Mouse (Mus musculus): ENCODE results near the gene Micall1. TPM values are rescaled to one million over a fixed set of nuclear protein-coding genes. Genes with fewer than 3 reads are reported as not detected.

Micall1 gene
- polyA plus RNA-seq, 1 experiment from 2014 or later: 7.2 TPM

DNA sequence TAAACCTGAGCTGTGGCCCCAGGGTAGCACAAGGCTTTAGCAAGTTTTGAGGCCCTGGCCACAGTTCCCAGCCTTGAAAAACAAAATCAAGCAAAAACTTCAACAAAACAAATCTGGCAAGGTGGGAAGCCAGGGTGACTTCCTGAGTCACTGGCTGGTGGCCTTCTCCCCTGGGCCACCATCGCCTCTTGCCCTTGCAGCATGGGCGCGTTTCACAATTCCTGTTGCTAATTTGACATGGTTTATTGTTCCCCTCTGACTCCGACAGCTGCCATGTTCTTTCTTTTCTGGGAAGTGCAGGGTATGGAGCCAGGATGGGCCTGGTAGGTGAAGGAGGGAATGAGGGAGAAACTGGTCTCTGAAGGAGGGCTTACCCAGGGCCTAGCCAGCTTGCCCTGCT lies 13.4 kb downstream of the Micall1 start:
- WGBS: 80% methylated on average over 4 of the region's 4 CpGs
- no peak for ATAC-seq (ENCODE audit: low FRiP score, low TSS enrichment)
- H3K4me1 ChIP-seq (ENCODE audit: control insufficient read depth, insufficient read depth, low read length): no peaks in the 10 kb centered on the region
- no peak overlapping the region for H3K27ac ChIP-seq (ENCODE audit: low read depth, low read length)
- no peak overlapping the region for H3K9ac ChIP-seq (ENCODE audit: low read depth, low read length)
- peaks cover 53% of the 10 kb centered on the region for H3K36me3 ChIP-seq (ENCODE audit: control insufficient read depth, insufficient read depth, low read length)
- H3K27me3 ChIP-seq (ENCODE audit: control insufficient read depth, insufficient read depth, low read length): no peaks in the 10 kb centered on the region
- H3K4me2 ChIP-seq (replicated peaks; ENCODE audit: low read depth, low read length): no peak overlapping the region
- H3K9me3 ChIP-seq (ENCODE audit: control insufficient read depth, low read length): no peaks in the 10 kb centered on the region
- no peak overlapping the region for H3K4me3 ChIP-seq (ENCODE audit: low read length)

DNA sequence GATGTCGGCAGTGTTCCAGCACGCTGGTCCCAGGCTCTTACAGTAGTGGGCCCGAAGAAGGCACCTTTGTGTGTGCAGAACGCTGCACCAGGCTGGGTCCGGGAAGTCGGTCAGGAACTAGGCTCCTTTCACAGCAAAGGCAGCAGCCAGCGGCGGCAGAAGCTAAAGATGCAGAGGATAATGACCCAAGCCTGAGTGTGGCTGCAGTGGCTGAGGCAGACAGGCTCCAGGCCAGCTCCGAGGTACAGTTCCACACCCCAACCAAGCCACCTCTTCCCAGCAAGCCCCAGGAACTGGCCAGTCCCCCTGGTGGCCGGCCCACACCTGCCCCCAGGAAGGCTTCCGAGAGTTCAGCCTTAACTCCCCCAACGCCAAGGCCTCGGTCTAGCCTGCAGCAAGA lies 13.8 kb downstream of the Micall1 start:
- Histone ChIP-seq H3K4me3 (ENCODE audit: low read length) (no peak overlapping the region), H3K9ac (ENCODE audit: low read depth, low read length) (no peak overlapping the region), H3K27ac (ENCODE audit: low read depth, low read length) (no peak overlapping the region), H3K36me3 (ENCODE audit: control insufficient read depth, insufficient read depth, low read length) (peaks cover 57% of the 10 kb centered on the region), H3K4me2 (replicated peaks; ENCODE audit: low read depth, low read length) (no peak overlapping the region), H3K9me3 (ENCODE audit: control insufficient read depth, low read length) (no peaks in the 10 kb centered on the region), H3K4me1 (ENCODE audit: control insufficient read depth, insufficient read depth, low read length) (no peaks in the 10 kb centered on the region), H3K27me3 (ENCODE audit: control insufficient read depth, insufficient read depth, low read length) (no peaks in the 10 kb centered on the region)
- WGBS: 85% methylated on average over 13 of the region's 13 CpGs
- ATAC-seq (ENCODE audit: low FRiP score, low TSS enrichment): no peak

DNA sequence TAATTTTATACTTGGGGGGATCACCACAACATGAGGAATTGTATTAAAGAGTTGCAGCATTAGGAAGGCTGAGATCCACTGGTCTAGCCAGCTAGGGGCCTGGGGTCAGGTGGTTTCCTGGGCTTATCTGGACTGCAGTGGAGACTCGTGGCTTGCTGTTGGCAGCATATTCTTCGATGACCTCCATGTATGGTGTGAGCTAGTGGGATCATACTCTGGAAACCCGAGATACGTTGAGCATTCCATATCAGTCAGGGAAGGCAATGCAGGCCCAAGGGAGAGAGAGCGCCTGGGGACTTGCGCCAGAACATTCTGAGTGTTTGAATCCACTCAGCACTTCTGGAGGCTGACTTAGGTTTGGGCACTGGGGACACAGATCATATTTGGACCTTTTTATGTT lies 15.1 kb downstream of the Micall1 start:
- Histone ChIP-seq H3K27ac (ENCODE audit: low read depth, low read length) (no peak overlapping the region), H3K27me3 (ENCODE audit: control insufficient read depth, insufficient read depth, low read length) (no peaks in the 10 kb centered on the region), H3K4me2 (replicated peaks; ENCODE audit: low read depth, low read length) (no peak overlapping the region), H3K9ac (ENCODE audit: low read depth, low read length) (no peak overlapping the region), H3K9me3 (ENCODE audit: control insufficient read depth, low read length) (no peaks in the 10 kb centered on the region; the same call in 1 of the 2 replicates), H3K4me1 (ENCODE audit: control insufficient read depth, insufficient read depth, low read length) (no peaks in the 10 kb centered on the region), H3K4me3 (ENCODE audit: low read length) (no peak overlapping the region), H3K36me3 (ENCODE audit: control insufficient read depth, insufficient read depth, low read length) (peaks cover 63% of the 10 kb centered on the region)
- ATAC-seq (ENCODE audit: low FRiP score, low TSS enrichment): no peak
- 92% methylated on average over 6 of the region's 6 CpGs for WGBS

DNA sequence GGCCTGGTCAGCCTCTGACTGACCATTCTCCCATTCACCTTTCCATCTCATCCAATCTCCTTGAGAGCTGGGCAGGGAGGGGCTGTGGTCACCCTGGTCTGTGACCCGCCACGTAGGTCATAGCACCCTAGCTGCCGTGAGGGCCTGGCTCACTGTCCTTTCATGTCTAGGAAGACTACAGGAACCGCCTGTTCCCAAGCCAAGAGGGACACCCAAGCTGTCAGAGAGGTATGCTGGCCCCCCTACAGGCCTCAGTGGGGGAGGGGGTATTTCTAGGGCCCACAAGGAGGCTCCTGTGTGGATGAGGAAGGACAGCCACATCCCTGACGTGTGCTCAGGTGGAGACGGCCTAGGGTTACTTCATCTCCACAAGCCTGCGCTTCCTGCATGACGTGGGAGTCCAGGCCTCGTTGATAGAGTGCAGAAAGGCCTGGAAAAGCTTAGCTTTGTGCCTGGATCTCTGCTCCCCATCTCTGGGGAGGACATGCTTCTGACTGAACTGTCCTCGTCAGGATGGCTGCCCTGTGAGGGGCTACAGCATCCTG lies 15.7 kb downstream of the Micall1 start:
- H3K4me3 ChIP-seq (ENCODE audit: low read length): no peak overlapping the region
- 83% methylated on average over 10 of the region's 10 CpGs for WGBS
- no peak for ATAC-seq (ENCODE audit: low FRiP score, low TSS enrichment)

DNA sequence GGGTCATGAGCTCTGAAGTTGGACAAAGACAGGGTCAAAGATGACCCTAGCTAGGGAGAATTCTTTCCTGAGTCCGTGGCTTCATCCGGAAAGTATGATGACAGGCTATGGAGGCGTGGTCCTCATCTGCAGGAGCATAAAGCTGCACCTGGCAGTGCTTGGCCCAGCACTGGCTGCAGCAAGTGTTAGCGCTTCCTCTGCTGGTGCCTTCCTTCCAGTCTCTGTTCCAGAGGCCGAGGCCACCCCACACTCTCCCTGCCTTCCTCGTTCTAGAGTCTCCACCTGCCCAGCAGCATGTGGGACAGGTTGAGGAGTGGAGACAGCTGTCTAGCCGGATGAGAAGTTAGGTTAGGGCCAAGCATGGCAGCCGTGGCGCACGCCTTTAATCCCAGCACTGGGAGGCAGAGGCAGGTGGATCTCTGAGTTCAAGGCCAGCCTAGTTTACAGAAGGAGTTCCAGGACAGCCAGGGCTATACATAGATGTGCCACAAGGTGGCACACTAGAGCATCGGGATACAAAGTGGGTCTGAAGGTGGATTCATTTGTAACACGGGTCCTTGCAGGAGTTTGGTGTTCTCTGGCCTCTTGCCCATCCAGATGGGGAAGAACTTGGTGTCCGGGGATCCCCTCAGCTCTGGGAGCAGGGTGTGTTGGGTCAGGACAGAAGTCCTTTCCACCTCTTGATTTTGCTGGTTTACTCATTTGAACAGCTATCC lies 17.7 kb downstream of the Micall1 start:
- Histone ChIP-seq H3K27ac (ENCODE audit: low read depth, low read length) (no peak overlapping the region), H3K9me3 (ENCODE audit: control insufficient read depth, low read length) (no peaks in the 10 kb centered on the region; the same call in 1 of the 2 replicates), H3K27me3 (ENCODE audit: control insufficient read depth, insufficient read depth, low read length) (no peaks in the 10 kb centered on the region), H3K4me1 (ENCODE audit: control insufficient read depth, insufficient read depth, low read length) (no peaks in the 10 kb centered on the region), H3K9ac (ENCODE audit: low read depth, low read length) (no peak overlapping the region), H3K36me3 (ENCODE audit: control insufficient read depth, insufficient read depth, low read length) (peaks cover 69% of the 10 kb centered on the region), H3K4me2 (replicated peaks; ENCODE audit: low read depth, low read length) (no peak overlapping the region), H3K4me3 (ENCODE audit: low read length) (no peak overlapping the region)
- ATAC-seq (ENCODE audit: low FRiP score, low TSS enrichment): no peak
- WGBS: 81% methylated on average over 13 of the region's 13 CpGs

More for the DNA sequence above, 15.7 kb downstream of the Micall1 start:
- H3K4me1 ChIP-seq (ENCODE audit: control insufficient read depth, insufficient read depth, low read length): no peaks in the 10 kb centered on the region
- no peaks in the 10 kb centered on the region for H3K27me3 ChIP-seq (ENCODE audit: control insufficient read depth, insufficient read depth, low read length)
- no peak overlapping the region for H3K9ac ChIP-seq (ENCODE audit: low read depth, low read length)
- H3K36me3 ChIP-seq (ENCODE audit: control insufficient read depth, insufficient read depth, low read length): peaks cover 57% of the 10 kb centered on the region
- H3K27ac ChIP-seq (ENCODE audit: low read depth, low read length): no peak overlapping the region
- H3K9me3 ChIP-seq (ENCODE audit: control insufficient read depth, low read length): no peaks in the 10 kb centered on the region; the same call in 1 of the 2 replicates
- H3K4me2 ChIP-seq (replicated peaks; ENCODE audit: low read depth, low read length): no peak overlapping the region

DNA sequence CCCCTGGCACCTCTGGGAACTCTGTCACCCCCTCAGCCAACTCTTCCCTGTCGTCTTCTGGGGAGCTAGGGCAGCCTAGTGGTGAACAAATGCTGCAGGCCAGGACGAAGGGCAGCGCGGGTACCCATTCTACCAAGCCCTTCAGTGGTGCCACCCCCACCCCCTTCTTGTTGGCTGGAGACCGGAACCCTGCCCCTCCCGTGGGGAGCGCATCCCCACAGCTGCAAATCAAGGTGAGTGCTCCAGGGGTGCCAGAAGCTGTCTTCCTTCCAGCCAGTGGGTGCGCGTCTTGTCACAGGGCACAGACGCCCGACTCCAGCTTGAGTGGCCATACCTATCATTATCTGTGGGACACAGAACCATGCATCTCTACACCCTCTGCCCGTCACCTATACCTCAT lies 18.4 kb downstream of the Micall1 start:
- H3K4me3 ChIP-seq (ENCODE audit: low read length): no peak overlapping the region

DNA sequence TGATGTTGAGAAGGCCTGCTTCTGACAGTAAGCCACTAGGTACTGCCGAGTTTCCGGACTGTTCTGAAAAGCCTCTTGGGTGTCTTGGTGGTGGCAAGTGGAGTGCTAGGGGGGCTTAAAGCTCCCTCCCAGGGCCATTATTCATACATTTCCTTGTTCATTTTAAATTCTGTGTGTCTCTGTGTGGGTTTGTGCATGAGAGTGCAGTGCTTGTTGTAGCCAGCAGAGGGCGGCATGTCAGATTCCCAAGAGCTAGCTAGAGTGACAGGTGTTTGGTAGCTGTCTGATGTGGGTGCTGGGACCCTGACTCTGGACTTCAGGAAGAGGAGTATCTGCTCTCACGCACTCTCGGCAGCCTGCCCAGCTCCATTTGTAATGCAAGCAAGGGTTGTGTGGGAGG lies 19.5 kb downstream of the Micall1 start:
- H3K4me2 ChIP-seq (replicated peaks; ENCODE audit: low read depth, low read length): no peak overlapping the region
- no peak overlapping the region for H3K27ac ChIP-seq (ENCODE audit: low read depth, low read length)
- H3K36me3 ChIP-seq (ENCODE audit: control insufficient read depth, insufficient read depth, low read length): peaks cover 71% of the 10 kb centered on the region
- no peaks in the 10 kb centered on the region for H3K27me3 ChIP-seq (ENCODE audit: control insufficient read depth, insufficient read depth, low read length)
- no peak overlapping the region for H3K9ac ChIP-seq (ENCODE audit: low read depth, low read length)
- H3K9me3 ChIP-seq (ENCODE audit: control insufficient read depth, low read length): no peaks in the 10 kb centered on the region; the same call in 1 of the 2 replicates
- no peaks in the 10 kb centered on the region for H3K4me1 ChIP-seq (ENCODE audit: control insufficient read depth, insufficient read depth, low read length)
- no peak overlapping the region for H3K4me3 ChIP-seq (ENCODE audit: low read length)
- ATAC-seq (ENCODE audit: low FRiP score, low TSS enrichment): no peak
- WGBS: 96% methylated on average over 5 of the region's 5 CpGs

More for the DNA sequence above, 18.4 kb downstream of the Micall1 start:
- H3K9ac ChIP-seq (ENCODE audit: low read depth, low read length): no peak overlapping the region
- peaks cover 72% of the 10 kb centered on the region for H3K36me3 ChIP-seq (ENCODE audit: control insufficient read depth, insufficient read depth, low read length)
- ATAC-seq (ENCODE audit: low FRiP score, low TSS enrichment): no peak
- H3K4me2 ChIP-seq (replicated peaks; ENCODE audit: low read depth, low read length): no peak overlapping the region
- no peaks in the 10 kb centered on the region for H3K4me1 ChIP-seq (ENCODE audit: control insufficient read depth, insufficient read depth, low read length)
- H3K27ac ChIP-seq (ENCODE audit: low read depth, low read length): no peak overlapping the region
- no peaks in the 10 kb centered on the region for H3K27me3 ChIP-seq (ENCODE audit: control insufficient read depth, insufficient read depth, low read length)
- H3K9me3 ChIP-seq (ENCODE audit: control insufficient read depth, low read length): no peaks in the 10 kb centered on the region; the same call in 1 of the 2 replicates
- 93% methylated on average over 12 of the region's 12 CpGs for whole genome bisulfite sequencing

DNA sequence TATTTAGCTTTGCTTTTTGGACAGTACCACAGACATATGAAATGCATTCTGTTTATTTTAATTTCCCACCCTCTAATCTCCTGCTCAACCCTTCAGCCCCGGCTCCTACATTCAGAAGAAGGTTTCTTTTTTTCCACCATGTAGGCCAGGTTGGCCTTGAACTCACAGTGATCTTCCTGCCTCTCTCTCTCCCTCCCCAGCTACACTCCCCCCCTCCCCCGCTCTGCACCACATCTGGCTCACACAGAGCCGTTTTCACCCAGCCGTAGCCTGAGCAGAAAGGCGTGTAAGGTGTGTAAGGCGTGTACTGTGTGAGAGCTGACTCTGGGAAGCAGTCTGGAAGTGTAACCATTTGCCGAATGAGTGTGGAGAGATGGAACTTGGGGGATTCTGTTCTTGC lies 20.6 kb downstream of the Micall1 start:
- no peak for ATAC-seq (ENCODE audit: low FRiP score, low TSS enrichment)
- Histone ChIP-seq H3K27ac (ENCODE audit: low read depth, low read length) (no peak overlapping the region), H3K4me2 (replicated peaks; ENCODE audit: low read depth, low read length) (no peak overlapping the region), H3K9ac (ENCODE audit: low read depth, low read length) (no peak overlapping the region), H3K4me3 (ENCODE audit: low read length) (no peak overlapping the region), H3K27me3 (ENCODE audit: control insufficient read depth, insufficient read depth, low read length) (no peaks in the 10 kb centered on the region), H3K4me1 (ENCODE audit: control insufficient read depth, insufficient read depth, low read length) (no peaks in the 10 kb centered on the region), H3K9me3 (ENCODE audit: control insufficient read depth, low read length) (no peaks in the 10 kb centered on the region; the same call in 1 of the 2 replicates), H3K36me3 (ENCODE audit: control insufficient read depth, insufficient read depth, low read length) (peaks cover 70% of the 10 kb centered on the region)
- WGBS: 71% methylated on average over 7 of the region's 7 CpGs

DNA sequence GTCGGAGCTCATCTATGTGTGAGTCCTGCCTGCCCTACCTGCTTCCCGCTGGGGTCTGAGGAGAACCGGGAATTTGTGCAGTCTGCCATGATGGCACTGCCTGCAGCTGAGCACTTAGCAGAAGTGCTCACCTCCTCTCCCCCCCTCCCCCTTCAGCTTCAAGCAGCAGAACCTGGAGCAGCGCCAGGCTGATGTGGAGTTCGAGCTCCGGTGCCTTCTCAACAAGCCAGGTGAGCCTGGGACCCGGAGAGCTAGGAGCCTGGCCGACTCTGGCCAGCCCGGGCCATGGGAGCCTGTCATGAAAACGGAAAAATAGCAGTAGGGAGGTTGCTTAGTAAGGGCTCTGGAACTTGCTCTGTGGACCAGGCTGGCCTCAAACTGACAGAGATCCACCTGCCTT lies 22.1 kb downstream of the Micall1 start:
- Histone ChIP-seq H3K9me3 (ENCODE audit: control insufficient read depth, low read length) (no peaks in the 10 kb centered on the region; the same call in 1 of the 2 replicates), H3K4me3 (ENCODE audit: low read length) (no peak overlapping the region), H3K9ac (ENCODE audit: low read depth, low read length) (no peak overlapping the region), H3K27ac (ENCODE audit: low read depth, low read length) (no peak overlapping the region), H3K27me3 (ENCODE audit: control insufficient read depth, insufficient read depth, low read length) (no peaks in the 10 kb centered on the region), H3K4me2 (replicated peaks; ENCODE audit: low read depth, low read length) (no peak overlapping the region), H3K36me3 (ENCODE audit: control insufficient read depth, insufficient read depth, low read length) (peaks cover 56% of the 10 kb centered on the region), H3K4me1 (ENCODE audit: control insufficient read depth, insufficient read depth, low read length) (0 out of 2 replicates have a peak, but pooled peaks cover 1% of the 10 kb centered on the region)
- 77% methylated on average over 10 of the region's 10 CpGs for WGBS
- no peak for ATAC-seq (ENCODE audit: low FRiP score, low TSS enrichment)
